Mouse (Mus musculus): Measurements from ENCODE around the gene Nit1. TPM values are rescaled to one million over a fixed set of nuclear protein-coding genes. Genes with fewer than 3 reads are reported as not detected.

Gene Nit1
- total RNA-seq (2014; rRNA removed; ENCODE audit: low replicate concordance) (39.6 and 41.5 TPM in 2 replicates), polyA plus RNA-seq (2015; fragmentation: Nextera tagmentation; extraction: Ambion mirVana) (31.4 and 35.2 TPM in 2 replicates)

DNA sequence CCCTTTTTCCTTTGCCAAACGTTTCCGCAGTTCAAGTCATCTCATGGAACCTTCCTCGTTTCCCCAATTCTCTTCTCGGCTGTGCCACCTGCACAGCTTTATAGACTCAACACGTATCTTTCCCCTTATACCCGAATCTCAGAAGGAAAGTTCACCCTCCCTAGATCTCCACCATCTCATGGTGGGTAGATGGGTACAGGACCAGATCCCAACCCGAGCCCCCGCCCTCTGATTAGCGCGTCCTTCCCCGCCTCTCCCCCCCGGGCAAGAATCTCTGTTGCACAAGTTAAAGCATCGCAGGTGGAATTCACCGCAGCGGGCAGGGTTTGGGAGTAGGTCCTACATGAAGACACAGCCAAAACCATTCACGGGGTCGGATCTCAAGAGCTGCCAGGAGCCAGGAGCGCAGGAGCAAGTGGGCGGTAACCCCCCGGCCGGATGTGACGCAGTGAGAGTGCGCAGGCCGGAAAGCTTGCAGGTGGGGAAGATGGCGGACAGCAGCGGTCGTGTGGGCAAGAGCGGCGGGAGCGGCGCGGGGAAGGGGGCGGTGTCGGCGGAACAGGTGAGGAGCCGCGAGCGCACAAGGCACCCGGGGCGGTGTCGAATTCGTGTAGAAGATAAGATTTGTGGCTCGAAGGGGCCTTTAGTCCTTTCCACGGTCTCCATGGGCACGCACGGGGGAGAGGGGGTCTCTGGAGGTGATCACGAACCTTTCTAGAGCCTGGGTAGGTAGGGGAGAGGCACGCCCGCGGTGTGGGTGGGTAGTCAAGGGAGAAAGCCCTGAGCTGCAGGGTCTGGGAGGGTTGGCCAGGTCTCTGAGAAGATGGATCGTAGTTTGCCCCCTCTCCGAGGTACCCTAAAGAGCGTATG, at the start of gene Nit1, which contains the start of gene Pfdn2:
Gene Nit1 (minus strand): TSS at position 422 of the 870 bp plus-strand sequence.
Gene Pfdn2 (plus strand): TSS at position 446 of the 870 bp plus-strand sequence.
- Histone ChIP-seq H3K4me1 (ENCODE audit: control insufficient read depth, insufficient read depth) (peaks cover 20% of the 10 kb centered on the region), H3K4me2 (ENCODE audit: low read depth, low read length) (peak within 1 kb of the TSS; percentile 90), H3K4me3 (ENCODE audit: low read depth, low read length) (peak within 1 kb of the TSS; percentile 86), H3K9ac (replicated peaks; ENCODE audit: low read depth, low read length) (peak within 1 kb of the TSS; percentile 76), H3K27ac (ENCODE audit: low read depth) (peak within 1 kb of the TSS; percentile 62), H3K27me3 (ENCODE audit: control insufficient read depth, insufficient read depth, low read length) (no peaks in the 10 kb centered on the region), H3K9me3 (replicated peaks; ENCODE audit: control insufficient read depth, low read length) (no peaks in the 10 kb centered on the region), H3K36me3 (replicated peaks; ENCODE audit: control insufficient read depth, insufficient read depth, low read length) (peaks cover 31% of the 10 kb centered on the region)
- TF ChIP-seq CTCF (IDR thresholded peaks at IDR 0.05; ENCODE audit: low read depth) (no peak), EP300 (IDR thresholded peaks at IDR 0.05; ENCODE audit: low read depth) (no peak)
- peak; percentile 93 for DNase-seq (ENCODE audit: low spot score)
- ATAC-seq (ENCODE audit: insufficient read depth, low read depth) = peak; percentile 94
- under 1% methylated on average over 53 of the region's 53 CpGs for WGBS

DNA sequence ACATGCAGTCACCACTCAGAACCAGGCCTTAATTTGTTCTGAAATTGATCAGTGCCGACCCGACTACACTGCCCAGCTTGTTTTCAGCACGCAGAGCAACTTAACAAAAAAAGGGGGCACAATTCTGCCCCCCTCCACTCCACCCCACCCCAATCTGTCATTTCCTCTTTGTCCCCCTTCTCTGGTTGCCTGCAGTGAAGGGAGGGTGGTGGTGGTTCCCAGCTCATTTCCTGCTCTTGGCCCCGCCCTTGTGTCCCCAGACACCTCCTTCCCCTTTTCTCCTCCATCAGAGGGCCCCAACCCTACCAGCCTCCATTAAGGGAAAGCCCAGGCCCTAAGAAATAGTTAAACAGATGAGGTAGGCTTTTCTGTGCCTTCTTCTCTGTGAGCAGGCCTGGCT, 44.7 kb upstream of the Nit1 start:
- no peaks in the 10 kb centered on the region for H3K36me3 ChIP-seq (replicated peaks; ENCODE audit: control insufficient read depth, insufficient read depth, low read length)
- H3K9ac ChIP-seq (replicated peaks; ENCODE audit: low read depth, low read length) = no peak overlapping the region
- no peak for ATAC-seq (ENCODE audit: insufficient read depth, low read depth)
- H3K4me1 ChIP-seq (ENCODE audit: control insufficient read depth, insufficient read depth) = no peaks in the 10 kb centered on the region
- H3K27me3 ChIP-seq (ENCODE audit: control insufficient read depth, insufficient read depth, low read length) = no peaks in the 10 kb centered on the region
- peak overlapping the region; percentile 27; the same call in 1 of the 2 replicates for H3K4me3 ChIP-seq (ENCODE audit: low read depth, low read length)
- DNase-seq (ENCODE audit: low spot score) = no peak
- H3K4me2 ChIP-seq (ENCODE audit: low read depth, low read length) = peak overlapping the region; percentile 19; the same call in 1 of the 2 replicates
- no peak for TF ChIP-seq EP300 (IDR thresholded peaks at IDR 0.05; ENCODE audit: low read depth)
- no peak for TF ChIP-seq CTCF (IDR thresholded peaks at IDR 0.05; ENCODE audit: low read depth)
- H3K9me3 ChIP-seq (replicated peaks; ENCODE audit: control insufficient read depth, low read length) = no peaks in the 10 kb centered on the region
- H3K27ac ChIP-seq (ENCODE audit: low read depth) = no peak overlapping the region
- WGBS = 77% methylated on average over 4 of the region's 4 CpGs

GRCm38 (mm10) chr1:171388376-171389102, 43.1 kb upstream of the Nit1 start, which contains the start of gene Arhgap30:
Gene Arhgap30, plus strand, starts transcription at chr1:171388954.
- Histone ChIP-seq H3K27ac (ENCODE audit: low read depth) (peak within 1 kb of the TSS; percentile 40; the same call in 1 of the 2 replicates), H3K9ac (replicated peaks; ENCODE audit: low read depth, low read length) (no peak within 1 kb of the TSS), H3K4me3 (ENCODE audit: low read depth, low read length) (peak within 1 kb of the TSS; percentile 27; the same call in 1 of the 2 replicates), H3K9me3 (replicated peaks; ENCODE audit: control insufficient read depth, low read length) (no peaks in the 10 kb centered on the region), H3K4me2 (ENCODE audit: low read depth, low read length) (peak within 1 kb of the TSS; percentile 19; the same call in 1 of the 2 replicates), H3K27me3 (ENCODE audit: control insufficient read depth, insufficient read depth, low read length) (no peaks in the 10 kb centered on the region), H3K36me3 (replicated peaks; ENCODE audit: control insufficient read depth, insufficient read depth, low read length) (no peaks in the 10 kb centered on the region), H3K4me1 (ENCODE audit: control insufficient read depth, insufficient read depth) (no peaks in the 10 kb centered on the region)
- TF ChIP-seq EP300 (IDR thresholded peaks at IDR 0.05; ENCODE audit: low read depth) = no peak
- TF ChIP-seq CTCF (IDR thresholded peaks at IDR 0.05; ENCODE audit: low read depth) = no peak
- no peak for ATAC-seq (ENCODE audit: insufficient read depth, low read depth)
- no peak for DNase-seq (ENCODE audit: low spot score)
- WGBS = 69% methylated on average over 15 of the region's 15 CpGs

GRCm38 (mm10) chr1:171387099-171387498, 41.7 kb upstream of the Nit1 start:
- peak; percentile 54 for TF ChIP-seq CTCF (IDR thresholded peaks at IDR 0.05; ENCODE audit: low read depth)
- no peak for TF ChIP-seq EP300 (IDR thresholded peaks at IDR 0.05; ENCODE audit: low read depth)
- Histone ChIP-seq H3K9me3 (replicated peaks; ENCODE audit: control insufficient read depth, low read length) (no peaks in the 10 kb centered on the region), H3K4me2 (ENCODE audit: low read depth, low read length) (peak overlapping the region; percentile 31), H3K27me3 (ENCODE audit: control insufficient read depth, insufficient read depth, low read length) (0 out of 2 replicates have a peak, but pooled peaks cover 2% of the 10 kb centered on the region), H3K4me3 (ENCODE audit: low read depth, low read length) (no peak overlapping the region), H3K27ac (ENCODE audit: low read depth) (no peak overlapping the region), H3K36me3 (replicated peaks; ENCODE audit: control insufficient read depth, insufficient read depth, low read length) (no peaks in the 10 kb centered on the region), H3K4me1 (ENCODE audit: control insufficient read depth, insufficient read depth) (no peaks in the 10 kb centered on the region), H3K9ac (replicated peaks; ENCODE audit: low read depth, low read length) (no peak overlapping the region)
- ATAC-seq (ENCODE audit: insufficient read depth, low read depth) = peak; percentile 61; the same call in 1 of the 2 replicates
- WGBS = 22% methylated on average over 6 of the region's 6 CpGs
- DNase-seq (ENCODE audit: low spot score) = peak; percentile 29

DNA sequence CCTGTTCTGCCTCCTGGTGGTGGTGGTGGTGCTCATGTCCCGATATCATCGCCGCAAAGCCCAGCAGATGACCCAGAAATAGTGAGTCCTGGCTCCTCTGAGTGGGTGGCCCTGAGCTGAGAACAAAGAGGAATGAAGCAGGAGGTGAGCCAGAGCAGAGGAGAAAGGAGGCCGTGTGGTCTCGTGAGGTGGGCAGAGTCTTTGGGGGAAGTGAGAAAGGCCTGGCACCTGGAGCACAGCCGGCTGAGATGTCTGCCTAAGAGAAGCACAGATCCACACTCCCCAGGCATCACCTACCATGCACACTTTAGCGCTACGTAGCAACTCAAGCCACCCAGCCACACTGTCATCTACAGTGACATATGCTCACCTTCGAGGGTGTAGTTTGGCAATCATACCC, 39.7 kb upstream of the Nit1 start:
- no peak for ATAC-seq (ENCODE audit: insufficient read depth, low read depth)
- TF ChIP-seq EP300 (IDR thresholded peaks at IDR 0.05; ENCODE audit: low read depth) (no peak), CTCF (IDR thresholded peaks at IDR 0.05; ENCODE audit: low read depth) (peak; percentile 26; the same call in 1 of the 2 replicates)
- Histone ChIP-seq H3K9me3 (replicated peaks; ENCODE audit: control insufficient read depth, low read length) (no peaks in the 10 kb centered on the region), H3K4me3 (ENCODE audit: low read depth, low read length) (no peak overlapping the region), H3K4me1 (ENCODE audit: control insufficient read depth, insufficient read depth) (peaks cover 2% of the 10 kb centered on the region; the same call in 1 of the 2 replicates), H3K36me3 (replicated peaks; ENCODE audit: control insufficient read depth, insufficient read depth, low read length) (no peaks in the 10 kb centered on the region), H3K27ac (ENCODE audit: low read depth) (no peak overlapping the region), H3K9ac (replicated peaks; ENCODE audit: low read depth, low read length) (no peak overlapping the region), H3K4me2 (ENCODE audit: low read depth, low read length) (no peak overlapping the region), H3K27me3 (ENCODE audit: control insufficient read depth, insufficient read depth, low read length) (0 out of 2 replicates have a peak, but pooled peaks cover 4% of the 10 kb centered on the region)
- DNase-seq (ENCODE audit: low spot score) = no peak
- WGBS = 59% methylated on average over 9 of the region's 9 CpGs

Measured in heart, postnatal 0 days (tissue).